Mouse (Mus musculus): ENCODE results near the gene Pou2f2. TPM values are rescaled to one million over a fixed set of nuclear protein-coding genes. Genes with fewer than 3 reads are reported as not detected.

Gene Pou2f2
- polyA plus RNA-seq, 1 experiment from 2014 or later: 1.0 TPM

- Histone ChIP-seq H3K27me3 (replicated peaks; ENCODE audit: control insufficient read depth, insufficient read depth, low read length) (peaks cover 66% of the 10 kb centered on the region), H3K4me1 (ENCODE audit: control insufficient read depth, insufficient read depth, low read length) (peaks cover 7% of the 10 kb centered on the region; the same call in 1 of the 2 replicates), H3K4me2 (ENCODE audit: low read depth, low read length) (no peak overlapping the region), H3K9me3 (ENCODE audit: control insufficient read depth, low read length) (no peaks in the 10 kb centered on the region), H3K27ac (ENCODE audit: low read length) (no peak overlapping the region), H3K36me3 (ENCODE audit: control insufficient read depth, insufficient read depth, low read length) (no peaks in the 10 kb centered on the region), H3K9ac (ENCODE audit: low read depth, low read length) (no peak overlapping the region), H3K4me3 (ENCODE audit: low read length) (no peak overlapping the region)
- no peak for ATAC-seq
- WGBS: 4% methylated on average over 6 of the region's 6 CpGs
These were observed 986 bp upstream of the Pou2f2 start for GRCm38 (mm10) chr7:25180512-25180911.

- Histone ChIP-seq H3K9me3 (ENCODE audit: control insufficient read depth, low read length) (no peaks in the 10 kb centered on the region), H3K4me1 (ENCODE audit: control insufficient read depth, insufficient read depth, low read length) (peaks cover 7% of the 10 kb centered on the region; the same call in 1 of the 2 replicates), H3K9ac (ENCODE audit: low read depth, low read length) (peak overlapping the region; percentile 48), H3K36me3 (ENCODE audit: control insufficient read depth, insufficient read depth, low read length) (no peaks in the 10 kb centered on the region), H3K27me3 (replicated peaks; ENCODE audit: control insufficient read depth, insufficient read depth, low read length) (peaks cover 66% of the 10 kb centered on the region), H3K4me3 (ENCODE audit: low read length) (peak overlapping the region; percentile 51), H3K4me2 (ENCODE audit: low read depth, low read length) (peak overlapping the region; percentile 83), H3K27ac (ENCODE audit: low read length) (no peak overlapping the region)
- WGBS: under 1% methylated on average over 50 of the region's 56 CpGs
- peak; percentile 81 for ATAC-seq
These were observed 530 bp downstream of the Pou2f2 start for GRCm38 (mm10) chr7:25178787-25179605.

GRCm38 (mm10) chr7:25178317-25178716, 1.2 kb downstream of the Pou2f2 start:
- no peak for ATAC-seq
- under 1% methylated on average over 17 of the region's 17 CpGs for WGBS
- peak overlapping the region; percentile 51 for H3K4me3 ChIP-seq (ENCODE audit: low read length)
- H3K27ac ChIP-seq (ENCODE audit: low read length): no peak overlapping the region
- 0 out of 2 replicates have a peak overlapping the region, but pooled peaks have one; percentile 48 for H3K9ac ChIP-seq (ENCODE audit: low read depth, low read length)
- H3K27me3 ChIP-seq (replicated peaks; ENCODE audit: control insufficient read depth, insufficient read depth, low read length): peaks cover 63% of the 10 kb centered on the region
- H3K36me3 ChIP-seq (ENCODE audit: control insufficient read depth, insufficient read depth, low read length): no peaks in the 10 kb centered on the region
- H3K9me3 ChIP-seq (ENCODE audit: control insufficient read depth, low read length): no peaks in the 10 kb centered on the region
- peak overlapping the region; percentile 83; the same call in 1 of the 2 replicates for H3K4me2 ChIP-seq (ENCODE audit: low read depth, low read length)
- peaks cover 7% of the 10 kb centered on the region; the same call in 1 of the 2 replicates for H3K4me1 ChIP-seq (ENCODE audit: control insufficient read depth, insufficient read depth, low read length)

GRCm38 (mm10) chr7:25174343-25174742, 5.2 kb downstream of the Pou2f2 start:
- WGBS: 63% methylated on average over 11 of the region's 11 CpGs
- H3K4me3 ChIP-seq (ENCODE audit: low read length): no peak overlapping the region
- no peaks in the 10 kb centered on the region for H3K9me3 ChIP-seq (ENCODE audit: control insufficient read depth, low read length)
- H3K36me3 ChIP-seq (ENCODE audit: control insufficient read depth, insufficient read depth, low read length): no peaks in the 10 kb centered on the region
- no peak overlapping the region for H3K27ac ChIP-seq (ENCODE audit: low read length)
- no peak for ATAC-seq
- H3K27me3 ChIP-seq (replicated peaks; ENCODE audit: control insufficient read depth, insufficient read depth, low read length): peaks cover 27% of the 10 kb centered on the region
- H3K4me1 ChIP-seq (ENCODE audit: control insufficient read depth, insufficient read depth, low read length): peaks cover 7% of the 10 kb centered on the region; the same call in 1 of the 2 replicates
- no peak overlapping the region for H3K4me2 ChIP-seq (ENCODE audit: low read depth, low read length)
- H3K9ac ChIP-seq (ENCODE audit: low read depth, low read length): no peak overlapping the region

GRCm38 (mm10) chr7:25172669-25173068, 6.9 kb downstream of the Pou2f2 start:
- peaks cover 14% of the 10 kb centered on the region for H3K27me3 ChIP-seq (replicated peaks; ENCODE audit: control insufficient read depth, insufficient read depth, low read length)
- H3K9ac ChIP-seq (ENCODE audit: low read depth, low read length): no peak overlapping the region
- H3K4me2 ChIP-seq (ENCODE audit: low read depth, low read length): no peak overlapping the region
- H3K4me3 ChIP-seq (ENCODE audit: low read length): no peak overlapping the region
- ATAC-seq: no peak
- H3K9me3 ChIP-seq (ENCODE audit: control insufficient read depth, low read length): no peaks in the 10 kb centered on the region
- no peak overlapping the region for H3K27ac ChIP-seq (ENCODE audit: low read length)
- no peaks in the 10 kb centered on the region for H3K4me1 ChIP-seq (ENCODE audit: control insufficient read depth, insufficient read depth, low read length)
- no peaks in the 10 kb centered on the region for H3K36me3 ChIP-seq (ENCODE audit: control insufficient read depth, insufficient read depth, low read length)
- 37% methylated on average over 5 of the region's 5 CpGs for WGBS

- H3K27me3 ChIP-seq (replicated peaks; ENCODE audit: control insufficient read depth, insufficient read depth, low read length): no peaks in the 10 kb centered on the region
- ATAC-seq: no peak
- no peak overlapping the region for H3K27ac ChIP-seq (ENCODE audit: low read length)
- no peaks in the 10 kb centered on the region for H3K4me1 ChIP-seq (ENCODE audit: control insufficient read depth, insufficient read depth, low read length)
- H3K9me3 ChIP-seq (ENCODE audit: control insufficient read depth, low read length): no peaks in the 10 kb centered on the region
- H3K9ac ChIP-seq (ENCODE audit: low read depth, low read length): no peak overlapping the region
- no peak overlapping the region for H3K4me3 ChIP-seq (ENCODE audit: low read length)
- no peaks in the 10 kb centered on the region for H3K36me3 ChIP-seq (ENCODE audit: control insufficient read depth, insufficient read depth, low read length)
- WGBS: 40% methylated on average over 3 of the region's 3 CpGs
- H3K4me2 ChIP-seq (ENCODE audit: low read depth, low read length): no peak overlapping the region
These were observed 8.9 kb downstream of the Pou2f2 start for GRCm38 (mm10) chr7:25170583-25170982.

GRCm38 (mm10) chr7:25166106-25166505, 13.4 kb downstream of the Pou2f2 start:
- no peak for ATAC-seq
- H3K27me3 ChIP-seq (replicated peaks; ENCODE audit: control insufficient read depth, insufficient read depth, low read length): no peaks in the 10 kb centered on the region
- no peaks in the 10 kb centered on the region for H3K36me3 ChIP-seq (ENCODE audit: control insufficient read depth, insufficient read depth, low read length)
- no peak overlapping the region for H3K9ac ChIP-seq (ENCODE audit: low read depth, low read length)
- H3K4me3 ChIP-seq (ENCODE audit: low read length): no peak overlapping the region
- no peaks in the 10 kb centered on the region for H3K9me3 ChIP-seq (ENCODE audit: control insufficient read depth, low read length)
- H3K4me2 ChIP-seq (ENCODE audit: low read depth, low read length): no peak overlapping the region
- H3K4me1 ChIP-seq (ENCODE audit: control insufficient read depth, insufficient read depth, low read length): no peaks in the 10 kb centered on the region
- no peak overlapping the region for H3K27ac ChIP-seq (ENCODE audit: low read length)
- WGBS: 78% methylated on average over 5 of the region's 5 CpGs

GRCm38 (mm10) chr7:25156158-25156648, 23.3 kb downstream of the Pou2f2 start:
- Histone ChIP-seq H3K9ac (ENCODE audit: low read depth, low read length) (no peak overlapping the region), H3K4me2 (ENCODE audit: low read depth, low read length) (peak overlapping the region; percentile 37; the same call in 1 of the 2 replicates), H3K4me3 (ENCODE audit: low read length) (no peak overlapping the region), H3K36me3 (ENCODE audit: control insufficient read depth, insufficient read depth, low read length) (no peaks in the 10 kb centered on the region), H3K4me1 (ENCODE audit: control insufficient read depth, insufficient read depth, low read length) (peaks cover 31% of the 10 kb centered on the region), H3K27me3 (replicated peaks; ENCODE audit: control insufficient read depth, insufficient read depth, low read length) (peaks cover 5% of the 10 kb centered on the region; the same call in 1 of the 2 replicates), H3K27ac (ENCODE audit: low read length) (no peak overlapping the region), H3K9me3 (ENCODE audit: control insufficient read depth, low read length) (no peaks in the 10 kb centered on the region)
- 23% methylated on average over 14 of the region's 14 CpGs for WGBS
- no peak; the same call in 1 of the 2 replicates for ATAC-seq

GRCm38 (mm10) chr7:25155469-25156157, 23.9 kb downstream of the Pou2f2 start:
- H3K4me1 ChIP-seq (ENCODE audit: control insufficient read depth, insufficient read depth, low read length): peaks cover 37% of the 10 kb centered on the region
- WGBS: 11% methylated on average over 17 of the region's 17 CpGs

More at GRCm38 (mm10) chr7:25155469-25156157, 23.9 kb downstream of the Pou2f2 start:
- no peak overlapping the region for H3K27ac ChIP-seq (ENCODE audit: low read length)
- H3K27me3 ChIP-seq (replicated peaks; ENCODE audit: control insufficient read depth, insufficient read depth, low read length): peaks cover 5% of the 10 kb centered on the region; the same call in 1 of the 2 replicates
- 0 out of 2 replicates have a peak overlapping the region, but pooled peaks have one; percentile 2 for H3K4me3 ChIP-seq (ENCODE audit: low read length)
- peak overlapping the region; percentile 37 for H3K4me2 ChIP-seq (ENCODE audit: low read depth, low read length)
- no peaks in the 10 kb centered on the region for H3K9me3 ChIP-seq (ENCODE audit: control insufficient read depth, low read length)
- H3K9ac ChIP-seq (ENCODE audit: low read depth, low read length): no peak overlapping the region
- ATAC-seq: peak; percentile 88
- H3K36me3 ChIP-seq (ENCODE audit: control insufficient read depth, insufficient read depth, low read length): no peaks in the 10 kb centered on the region

Data from intestine, embryonic 16.5 days (tissue).